Mouse (Mus musculus): ENCODE data around the gene Sh3rf1.

DNA sequence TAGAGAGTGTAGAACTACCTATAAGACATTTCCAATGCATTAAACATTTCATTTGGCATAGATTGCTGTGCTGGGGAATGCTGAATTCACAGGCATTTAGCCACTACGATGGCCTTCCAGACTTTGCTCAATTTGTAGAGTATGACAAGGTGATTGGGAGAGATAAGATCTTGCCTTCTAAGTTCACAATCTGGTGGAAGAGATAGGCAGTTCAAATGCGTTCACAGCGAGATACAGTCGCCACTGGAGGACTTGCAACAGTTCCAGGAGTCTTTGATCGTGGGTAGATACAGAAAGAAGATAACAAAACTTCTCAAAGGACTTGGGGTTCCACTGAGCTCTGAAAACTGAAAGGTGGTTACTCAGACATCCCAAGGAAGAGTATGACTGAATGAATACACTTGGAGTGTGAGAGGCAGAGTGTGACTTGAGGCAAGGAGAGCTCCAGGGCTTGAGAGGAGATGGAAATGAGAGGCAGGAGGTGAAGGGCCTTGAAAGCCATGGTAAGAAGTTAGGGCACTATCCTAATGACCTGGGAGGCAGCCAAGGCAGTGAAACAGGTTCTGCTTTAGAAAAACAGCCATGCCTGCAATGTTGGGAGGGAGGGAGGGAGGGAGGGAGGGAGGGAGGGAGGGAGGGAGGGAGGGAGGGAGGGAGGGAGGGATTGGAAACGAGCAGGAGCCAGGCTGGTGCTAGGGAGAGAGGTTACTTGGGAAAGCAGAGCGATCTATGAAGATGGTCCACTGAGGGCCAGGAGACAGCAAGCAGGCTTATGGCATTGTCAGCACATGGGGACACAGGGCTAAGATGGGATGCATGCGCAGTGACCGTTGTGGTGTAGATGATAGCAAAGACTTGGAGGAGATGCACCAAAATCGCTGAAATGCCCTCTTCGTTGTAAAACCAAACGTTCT is 45.7 kb upstream of the Sh3rf1 start:
- TF ChIP-seq CTCF (IDR thresholded peaks at IDR 0.05; ENCODE audit: low read depth) = no peak
- TF ChIP-seq EP300 (IDR thresholded peaks at IDR 0.05; ENCODE audit: low read depth) = no peak

Data from liver, postnatal 0 days (tissue).